Mouse (Mus musculus) lung, embryonic 14.5 days (tissue): Measurements from ENCODE around the gene Nepn. TPM values are rescaled to one million over a fixed set of nuclear protein-coding genes. Genes with fewer than 3 reads are reported as not detected.

Experiments
- ATAC-seq: fragments of 200-750 bp; cut with Nextera tagmentation; 2 replicates; pipeline ENCODE4 v1.8.0; 2017; ENCODE audit warnings: mild to moderate bottlenecking, moderate TSS enrichment, moderate library complexity; ENCODE audit not compliant: insufficient read depth
- DNase-seq: peaks from one replicate; pipeline ENCODE4 v3.0.0-alpha.2; 2015
- H3K27ac ChIP-seq: fragments of 300-500 bp; sonication (generic); 2 replicates; pipeline ENCODE4 v1.5.1; 2014; ENCODE audit warnings: low read depth, mild to moderate bottlenecking, moderate library complexity
- H3K27me3 ChIP-seq: fragments of 300-500 bp; sonication (generic); 2 replicates; pipeline ENCODE4 v1.6.1; 2014; ENCODE audit warnings: low read length, control low read depth; ENCODE audit not compliant: insufficient read depth
- H3K36me3 ChIP-seq: fragments of 300-500 bp; sonication (generic); 2 replicates; pipeline ENCODE4 v1.6.1; 2014; ENCODE audit warnings: control low read depth; ENCODE audit not compliant: insufficient read depth
- H3K4me1 ChIP-seq: fragments of 300-500 bp; sonication (generic); 2 replicates; pipeline ENCODE4 v1.6.1; 2014; ENCODE audit warnings: antibody characterized with exemption, control low read depth; ENCODE audit not compliant: insufficient read depth
- H3K4me2 ChIP-seq: fragments of 300-500 bp; sonication (generic); 2 replicates; pipeline ENCODE4 v1.6.1; 2014; ENCODE audit warnings: mild to moderate bottlenecking
- H3K4me3 ChIP-seq: fragments of 300-500 bp; sonication (generic); 2 replicates; pipeline ENCODE4 v1.5.1; 2014; ENCODE audit warnings: low read depth, low read length
- H3K9ac ChIP-seq: fragments of 300-500 bp; sonication (generic); 2 replicates; pipeline ENCODE4 v1.6.1; 2014
- H3K9me3 ChIP-seq: fragments of 300-500 bp; sonication (generic); 2 replicates; pipeline ENCODE4 v1.6.1; 2016; ENCODE audit warnings: low read depth, low read length, control low read depth
- CTCF ChIP-seq: IDR thresholded peaks from 2 replicates; pipeline ENCODE4 v1.5.1; 2016; ENCODE audit warnings: antibody characterized with exemption, low read depth
- WGBS: fragments of 180-500 bp; shearing (Covaris S2); extraction: QIAGEN DNeasy Blood & Tissue Kit; methylation state at CpG from one replicate; pipeline ENCODE4 v1.1.7; 2014; 5-methylcytosine and 5-hydroxymethylcytosine counted together
- polyA plus RNA-seq: library from polyadenylated mRNA; unstranded; fragments of >200 nt; fragmentation: Nextera tagmentation; extraction: Ambion mirVana; gene quantifications from 2 replicates; pipeline ENCODE4 v1.2.1, GENCODE M21; 2014

Nepn gene
- polyA plus RNA-seq, 1 experiment from 2014 or later: not detected

DNA sequence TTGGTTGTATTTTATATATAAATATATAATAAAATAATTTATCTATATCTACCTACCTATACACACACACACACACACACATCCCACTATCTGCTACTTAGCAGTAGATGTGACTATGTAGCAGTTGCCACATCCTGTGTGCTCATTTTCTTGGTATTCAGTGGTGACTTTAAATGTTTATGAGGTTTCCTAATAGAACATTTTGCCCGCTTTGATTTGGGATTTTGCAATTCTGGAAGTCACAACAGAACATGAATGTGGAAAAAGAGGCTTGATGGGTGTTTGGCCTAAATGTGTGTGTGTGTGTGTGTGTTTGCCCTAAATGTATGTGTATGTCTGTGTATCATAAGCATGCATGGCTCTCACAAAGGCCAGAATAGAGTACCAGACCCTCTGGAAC, 5.2 kb upstream of the Nepn start:
- no peak for TF ChIP-seq CTCF

DNA sequence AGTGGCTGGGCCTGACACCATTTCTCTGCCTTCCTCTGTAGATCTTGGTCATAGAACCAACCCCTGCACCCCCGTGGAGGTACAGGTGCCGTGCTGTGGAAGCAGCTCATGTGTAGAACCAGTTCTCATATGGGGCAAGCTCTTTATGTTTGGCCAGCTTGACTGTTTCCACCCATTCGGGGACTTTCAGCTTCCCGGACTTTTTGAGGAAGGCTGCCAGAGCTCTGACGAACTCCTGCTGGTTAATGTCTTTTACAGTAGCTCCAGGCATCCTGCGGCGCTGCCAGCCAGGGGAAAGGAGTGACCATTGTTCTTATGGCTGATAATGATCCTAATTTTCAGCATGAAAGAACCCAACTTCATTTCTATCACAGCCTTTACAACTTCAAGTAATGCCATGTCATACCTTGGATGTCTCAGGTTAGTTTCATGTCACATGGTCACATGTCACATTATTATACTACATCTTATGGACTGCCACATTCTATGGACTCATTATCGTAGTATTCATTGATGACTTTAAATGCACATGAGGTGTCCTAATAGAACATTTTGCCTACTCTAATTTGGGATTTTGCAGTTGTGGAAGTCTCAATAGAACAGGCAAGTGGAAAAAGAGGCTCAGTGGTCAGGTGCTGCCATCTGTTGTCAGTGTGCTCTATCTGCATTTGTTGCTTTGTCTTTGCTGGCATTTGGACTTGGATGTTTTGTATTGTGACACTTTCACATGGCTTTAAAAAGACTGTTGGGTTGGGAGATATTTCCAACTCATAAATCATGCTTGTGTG, 3.8 kb upstream of the Nepn start:
- 45% methylated on average over 8 of the region's 8 CpGs for WGBS
- TF ChIP-seq CTCF: peak; percentile 85
- H3K4me2 ChIP-seq: no peak overlapping the region

More for the DNA sequence above, 5.2 kb upstream of the Nepn start:
- Histone ChIP-seq H3K36me3 (no peaks in the 10 kb centered on the region), H3K4me2 (no peak overlapping the region), H3K9me3 (no peaks in the 10 kb centered on the region), H3K4me3 (no peak overlapping the region), H3K27me3 (no peaks in the 10 kb centered on the region), H3K9ac (no peak overlapping the region), H3K4me1 (no peaks in the 10 kb centered on the region), H3K27ac (no peak overlapping the region)
- ATAC-seq: no peak
- 84% methylated on average over 1 of the region's 1 CpGs for WGBS
- DNase-seq: no peak

DNA sequence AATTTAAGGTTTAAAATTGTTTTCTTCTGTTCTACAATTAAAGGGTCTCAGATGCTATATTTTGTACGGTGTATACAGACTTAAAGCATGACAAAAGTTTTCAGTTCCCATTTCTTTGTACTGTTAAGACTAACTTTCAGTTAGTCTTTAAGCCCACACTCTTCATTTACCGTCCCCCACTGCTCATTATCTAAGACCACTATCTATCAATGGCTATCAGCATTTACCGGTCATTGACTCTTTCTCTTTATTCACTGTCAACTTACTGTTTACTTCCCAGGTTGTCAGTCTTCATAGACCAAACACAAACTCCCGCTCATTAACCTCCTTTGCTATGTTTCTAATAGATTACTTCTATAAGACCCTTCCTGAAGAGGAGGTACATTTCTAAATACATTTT, 1.6 kb upstream of the Nepn start:
- TF ChIP-seq CTCF: no peak
- Histone ChIP-seq H3K4me3 (no peak overlapping the region), H3K9me3 (no peaks in the 10 kb centered on the region), H3K27ac (no peak overlapping the region), H3K9ac (no peak overlapping the region), H3K36me3 (no peaks in the 10 kb centered on the region), H3K4me2 (no peak overlapping the region), H3K4me1 (no peaks in the 10 kb centered on the region), H3K27me3 (no peaks in the 10 kb centered on the region)
- 32% methylated on average over 4 of the region's 4 CpGs for WGBS
- ATAC-seq (no peak), DNase-seq (no peak)

More for the DNA sequence above, 3.8 kb upstream of the Nepn start:
- Histone ChIP-seq H3K27ac (no peak overlapping the region), H3K4me3 (no peak overlapping the region), H3K4me1 (no peaks in the 10 kb centered on the region), H3K27me3 (no peaks in the 10 kb centered on the region), H3K9ac (no peak overlapping the region), H3K36me3 (no peaks in the 10 kb centered on the region), H3K9me3 (no peaks in the 10 kb centered on the region)
- peak; percentile 78 for DNase-seq
- ATAC-seq: no peak

DNA sequence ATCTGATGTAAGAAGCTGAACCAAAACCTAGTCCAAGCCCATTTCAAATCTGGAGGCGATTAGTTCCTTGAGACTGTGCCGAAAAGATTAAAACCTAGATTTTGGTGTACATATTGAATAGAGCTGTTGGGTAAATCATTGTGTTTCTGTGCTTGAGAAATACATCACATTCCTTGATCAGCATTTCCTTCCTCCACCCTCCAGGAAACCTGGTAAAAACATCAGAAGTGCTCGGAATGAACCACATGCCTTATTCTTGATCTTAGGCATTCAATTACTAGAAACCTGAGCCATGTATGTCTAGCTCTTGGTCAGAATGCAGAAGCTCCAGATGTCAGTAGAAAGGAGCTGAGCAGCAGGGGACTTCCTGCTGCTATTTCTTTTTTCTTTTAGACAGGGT, 666 bp downstream of the Nepn start:
- H3K27me3 ChIP-seq: no peaks in the 10 kb centered on the region
- H3K9ac ChIP-seq: no peak overlapping the region

DNA sequence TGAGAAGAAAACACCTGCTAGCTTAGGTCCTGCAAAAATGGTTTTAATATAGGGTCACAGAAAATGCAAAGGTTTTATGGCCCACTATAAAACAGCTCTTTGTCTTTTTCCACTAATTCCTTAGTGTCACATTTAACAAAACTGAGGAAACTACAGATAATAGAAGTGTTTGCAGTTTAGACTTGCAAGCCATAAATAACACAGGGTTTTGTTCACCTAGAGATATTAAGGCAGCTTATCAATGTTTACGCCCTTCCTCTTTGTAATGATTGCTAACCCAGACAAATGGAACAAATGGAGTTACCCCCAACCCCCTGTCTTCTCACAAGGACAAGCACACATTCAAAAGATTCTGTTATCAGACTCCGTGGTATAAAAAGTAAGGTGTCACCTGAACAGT, 2.4 kb downstream of the Nepn start:
- no peaks in the 10 kb centered on the region for H3K4me1 ChIP-seq
- DNase-seq (no peak), ATAC-seq (no peak)
- H3K27me3 ChIP-seq: no peaks in the 10 kb centered on the region
- no peak overlapping the region for H3K4me2 ChIP-seq
- no peak overlapping the region for H3K27ac ChIP-seq
- H3K9me3 ChIP-seq: no peaks in the 10 kb centered on the region
- WGBS: 58% methylated on average over 2 of the region's 2 CpGs
- H3K4me3 ChIP-seq: no peak overlapping the region
- H3K36me3 ChIP-seq: no peaks in the 10 kb centered on the region
- no peak for TF ChIP-seq CTCF
- H3K9ac ChIP-seq: no peak overlapping the region

More for the DNA sequence above, 666 bp downstream of the Nepn start:
- no peak overlapping the region for H3K27ac ChIP-seq
- no peaks in the 10 kb centered on the region for H3K9me3 ChIP-seq
- no peaks in the 10 kb centered on the region for H3K4me1 ChIP-seq
- no peaks in the 10 kb centered on the region for H3K36me3 ChIP-seq
- H3K4me2 ChIP-seq: no peak overlapping the region
- TF ChIP-seq CTCF: no peak
- H3K4me3 ChIP-seq: no peak overlapping the region
- DNase-seq: no peak
- 75% methylated on average over 3 of the region's 3 CpGs for WGBS
- no peak for ATAC-seq

DNA sequence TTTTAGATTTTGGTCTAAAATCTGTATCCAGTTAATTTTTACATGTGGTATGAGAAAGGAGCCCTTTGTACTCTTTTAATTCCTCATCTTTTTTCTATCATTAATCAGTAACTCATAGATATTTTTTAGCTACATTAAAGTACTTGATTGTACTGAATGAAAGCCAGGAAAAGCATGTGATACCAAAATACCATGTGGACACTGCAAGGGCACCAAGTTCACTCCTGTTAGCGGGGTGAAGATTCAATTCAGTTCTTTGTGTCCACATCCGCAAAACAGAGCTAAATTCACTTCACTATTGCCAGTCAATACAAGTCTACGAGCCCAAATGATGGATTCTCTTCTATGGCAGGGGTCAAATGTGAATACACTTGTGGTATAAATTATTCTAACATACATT, 7.9 kb downstream of the Nepn start:
- H3K4me2 ChIP-seq: no peak overlapping the region
- H3K4me1 ChIP-seq: no peaks in the 10 kb centered on the region
- 82% methylated on average over 3 of the region's 3 CpGs for WGBS
- no peaks in the 10 kb centered on the region for H3K9me3 ChIP-seq
- H3K27ac ChIP-seq: no peak overlapping the region
- DNase-seq: no peak
- H3K9ac ChIP-seq: no peak overlapping the region
- H3K36me3 ChIP-seq: no peaks in the 10 kb centered on the region
- no peak for ATAC-seq
- H3K27me3 ChIP-seq: no peaks in the 10 kb centered on the region
- TF ChIP-seq CTCF: no peak
- no peak overlapping the region for H3K4me3 ChIP-seq

DNA sequence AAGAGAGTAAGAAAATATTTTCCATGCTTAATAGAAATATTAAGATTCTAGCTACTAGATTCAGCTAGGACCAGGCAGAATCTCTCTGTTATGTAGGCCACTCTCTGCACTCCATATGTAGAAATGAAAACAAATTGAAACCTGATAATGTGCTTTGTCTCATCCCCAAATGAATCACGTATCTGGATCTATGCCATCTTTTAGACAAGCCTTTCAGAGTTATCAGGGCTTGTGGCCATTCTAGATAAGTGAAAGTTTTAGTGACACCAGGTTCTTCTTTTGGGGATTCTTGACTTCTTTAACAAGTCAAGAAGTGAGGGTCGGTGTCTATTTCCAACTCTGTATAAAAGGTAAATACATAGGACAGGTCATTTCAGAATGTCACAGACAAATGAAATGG, 9.9 kb downstream of the Nepn start:
- H3K27ac ChIP-seq: no peak overlapping the region
- DNase-seq: no peak
- H3K36me3 ChIP-seq: no peaks in the 10 kb centered on the region
- TF ChIP-seq CTCF: no peak
- H3K9ac ChIP-seq: no peak overlapping the region
- H3K4me3 ChIP-seq: no peak overlapping the region
- ATAC-seq: no peak
- H3K27me3 ChIP-seq: no peaks in the 10 kb centered on the region
- no peak overlapping the region for H3K4me2 ChIP-seq
- no peaks in the 10 kb centered on the region for H3K4me1 ChIP-seq
- 66% methylated on average over 2 of the region's 2 CpGs for WGBS
- H3K9me3 ChIP-seq: no peaks in the 10 kb centered on the region

DNA sequence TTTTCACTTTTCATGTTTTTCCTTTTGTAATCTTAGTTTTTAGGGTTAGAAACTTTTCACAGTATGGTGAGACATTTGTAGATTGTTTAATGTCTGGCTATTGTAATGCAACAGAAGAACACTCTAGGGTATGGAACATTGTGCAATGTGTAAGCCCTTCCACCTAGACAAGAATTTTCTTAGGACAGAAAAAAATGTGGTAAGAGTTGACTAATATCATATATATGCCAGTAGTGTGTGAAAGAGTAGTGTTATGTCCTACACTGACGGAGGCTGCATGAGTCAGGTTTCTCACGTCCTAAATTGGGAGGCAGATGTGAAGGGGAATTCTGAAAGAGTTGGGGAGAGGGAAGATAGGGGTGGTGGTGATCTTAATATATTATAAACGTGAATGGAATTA, 10.9 kb downstream of the Nepn start:
- no peak for TF ChIP-seq CTCF
- Histone ChIP-seq H3K4me1 (no peaks in the 10 kb centered on the region), H3K4me3 (no peak overlapping the region), H3K4me2 (no peak overlapping the region), H3K27ac (no peak overlapping the region), H3K9me3 (no peaks in the 10 kb centered on the region), H3K27me3 (no peaks in the 10 kb centered on the region), H3K9ac (no peak overlapping the region), H3K36me3 (no peaks in the 10 kb centered on the region)
- ATAC-seq (no peak), DNase-seq (no peak)
- WGBS: 56% methylated on average over 3 of the region's 3 CpGs
